Mouse (Mus musculus) E14TG2a.4 (cell line): ENCODE results near the gene Fth1.

Experiments used
- CTCF ChIP-seq: conservative IDR thresholded peaks from 2 replicates; pipeline ENCODE4 v1.5.1; 2014; ENCODE audit warnings: low read length
- NANOG ChIP-seq: IDR thresholded peaks from 2 replicates; pipeline ENCODE4 v1.6.1; 2014; ENCODE audit warnings: borderline replicate concordance, low read length, mixed read lengths

GRCm38 (mm10) chr19:9946986-9947385, 33.4 kb upstream of the Fth1 start:
- no peak for TF ChIP-seq CTCF
- TF ChIP-seq NANOG = no peak
